Mouse (Mus musculus) testis, postnatal 14 days (tissue): ENCODE data around the gene 4933424G06Rik.
"Not testable (repeated sequence)": the region's sequence is repeated elsewhere in the genome, so short reads cannot be mapped to it uniquely, and the experiment has no call there.

ENCODE experiments used
- DNase-seq: peaks from one replicate; pipeline ENCODE4 v3.0.0; 2021; ENCODE audit warnings: low spot score

The 4933424G06Rik gene

GRCm38 (mm10) chr1:36709854-36710280 lies at the start of gene 4933424G06Rik:
TSS of gene 4933424G06Rik (plus strand) at chr1:36710149.
- peak; percentile 97 for DNase-seq

GRCm38 (mm10) chr1:36664457-36664856 lies 45.5 kb upstream of the 4933424G06Rik start:
- no peak for DNase-seq

DNA sequence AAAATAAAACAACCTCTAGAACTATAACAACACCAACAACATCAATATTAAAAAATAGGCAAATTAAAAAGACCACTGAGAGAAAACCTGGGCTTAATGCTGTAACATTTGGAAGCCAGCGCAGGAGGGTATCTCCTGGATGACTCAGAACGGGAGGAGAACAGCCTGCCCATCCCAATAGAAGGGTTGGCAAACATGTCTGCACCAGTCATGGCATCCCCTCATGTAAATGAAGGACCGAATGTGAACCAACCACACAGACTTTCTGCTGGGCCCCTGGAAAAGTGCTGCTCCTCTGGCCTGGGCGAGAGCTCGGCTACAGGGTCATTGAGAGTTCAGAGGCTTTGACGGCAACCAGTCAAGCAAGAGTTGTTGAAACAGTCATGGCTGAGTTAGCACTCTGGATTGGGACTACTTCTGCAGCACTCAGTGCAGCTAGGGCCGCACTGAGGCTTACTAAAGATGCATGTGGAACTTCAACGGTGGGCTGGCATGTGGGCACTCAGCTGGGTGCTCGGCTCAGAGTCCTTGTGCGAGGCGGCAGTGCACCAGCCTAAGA lies 44.7 kb upstream of the 4933424G06Rik start:
- no peak for DNase-seq

DNA sequence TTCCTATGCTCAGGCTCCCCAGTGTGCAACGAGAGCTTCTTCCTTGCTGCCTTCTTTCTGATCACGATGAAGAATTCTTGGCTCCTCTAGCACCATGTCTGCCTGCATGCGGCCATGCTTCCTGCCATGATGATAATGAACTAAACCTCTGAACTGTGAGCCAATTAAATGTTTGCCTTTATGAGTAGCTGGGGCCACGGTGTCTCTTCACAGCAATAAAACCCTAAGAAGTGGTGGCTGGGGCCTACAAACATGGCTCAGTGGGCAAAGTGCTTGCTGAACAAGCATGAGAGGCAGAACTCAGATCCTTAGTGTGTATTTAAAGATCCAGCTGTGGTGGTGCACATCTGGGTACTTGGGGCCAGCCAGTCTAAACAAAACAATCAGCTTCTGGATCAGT lies 44.0 kb upstream of the 4933424G06Rik start:
- no peak for DNase-seq

DNA sequence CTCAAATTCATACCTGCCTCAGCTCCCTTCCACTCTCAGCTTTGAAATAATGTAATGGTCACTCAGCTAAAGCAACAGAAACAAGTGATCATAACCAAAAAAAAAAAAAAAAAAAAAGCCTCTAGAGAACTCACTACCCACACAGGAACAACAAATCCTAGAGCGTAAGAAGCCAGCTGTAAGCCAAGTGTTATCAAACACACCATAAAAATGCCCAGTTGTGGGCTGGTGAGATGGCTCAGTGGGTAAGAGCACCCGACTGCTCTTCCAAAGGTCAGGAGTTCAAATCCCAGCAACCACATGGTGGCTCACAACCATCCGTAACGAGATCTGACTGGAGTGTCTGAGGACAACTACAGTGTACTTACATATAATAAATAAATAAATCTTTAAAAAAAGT lies 41.9 kb upstream of the 4933424G06Rik start:
- not testable (repeated sequence) for DNase-seq

- no peak for DNase-seq
Observed at GRCm38 (mm10) chr1:36670256-36670655, 39.7 kb upstream of the 4933424G06Rik start.

DNA sequence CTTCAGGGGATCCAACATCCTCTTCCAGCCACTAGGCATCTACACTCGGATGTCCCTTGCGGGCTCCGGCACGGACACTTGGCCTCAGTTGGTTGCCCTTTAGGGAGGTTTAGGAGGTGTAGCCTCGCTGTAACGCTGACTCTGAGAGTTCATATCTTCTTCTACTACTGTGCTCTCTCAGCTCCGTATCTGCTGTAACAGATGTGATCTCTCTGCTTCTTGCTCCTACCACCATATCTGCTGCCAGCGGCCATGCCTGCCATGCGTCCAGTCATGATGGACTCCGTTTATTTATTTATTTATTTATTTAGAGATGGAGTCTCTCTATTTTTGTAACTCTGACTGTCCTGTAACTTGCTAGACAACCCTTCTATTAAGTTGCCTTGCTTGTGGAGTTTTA lies 38.7 kb upstream of the 4933424G06Rik start:
- DNase-seq, result no peak

DNA sequence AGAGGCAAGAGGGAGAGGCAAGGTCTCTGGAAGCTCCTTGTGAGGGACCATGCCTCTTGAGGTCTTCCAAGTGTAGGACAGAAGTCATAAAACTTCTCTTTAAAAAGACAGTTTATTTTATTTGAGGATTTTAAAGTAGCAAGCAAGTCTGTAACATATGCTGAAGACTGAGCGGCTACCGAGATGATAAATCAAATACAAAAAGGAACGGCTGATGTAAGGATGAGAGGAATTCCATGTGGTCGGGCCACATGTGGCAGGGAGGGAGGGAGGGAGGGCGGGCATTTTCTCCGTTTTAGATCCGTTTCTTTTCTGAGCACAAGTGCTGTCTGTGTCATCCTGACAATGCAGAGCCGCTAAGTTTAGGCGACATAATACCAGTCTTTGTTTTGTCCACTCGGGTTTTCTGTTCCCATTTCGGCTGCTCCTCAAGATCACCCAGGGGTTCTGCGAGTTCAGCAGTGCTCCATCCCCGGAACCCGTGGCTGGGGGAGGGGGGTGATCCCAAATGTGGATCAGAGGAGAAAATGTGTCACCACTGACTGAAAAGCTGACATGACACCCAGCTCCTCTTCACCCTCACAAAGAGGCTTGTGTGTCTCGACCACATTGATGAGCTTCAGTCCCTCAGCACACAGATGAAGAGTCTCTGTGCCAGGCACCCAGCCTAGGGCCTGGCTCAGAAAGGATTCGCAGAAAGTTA lies 37.1 kb upstream of the 4933424G06Rik start:
- DNase-seq, result no peak

DNA sequence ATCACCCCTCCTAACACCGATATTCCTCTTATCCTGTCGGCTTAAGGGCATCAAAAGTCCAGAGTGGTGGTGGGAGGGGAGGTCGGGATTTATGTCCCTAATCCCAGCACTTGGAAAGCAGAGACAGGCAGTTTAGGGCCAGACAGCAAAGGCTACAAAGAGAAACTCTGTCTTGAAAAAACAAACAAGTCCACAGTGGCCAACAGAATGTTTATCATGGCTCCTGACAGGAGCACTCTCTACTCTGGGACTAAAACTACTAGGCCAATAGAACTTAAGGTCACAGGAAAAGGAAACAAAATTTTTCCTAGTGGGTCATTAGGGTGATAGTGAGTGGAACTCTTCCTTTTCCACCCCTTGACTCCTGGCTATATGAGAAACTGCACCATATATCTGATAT lies 35.0 kb upstream of the 4933424G06Rik start:
- no peak for DNase-seq

DNA sequence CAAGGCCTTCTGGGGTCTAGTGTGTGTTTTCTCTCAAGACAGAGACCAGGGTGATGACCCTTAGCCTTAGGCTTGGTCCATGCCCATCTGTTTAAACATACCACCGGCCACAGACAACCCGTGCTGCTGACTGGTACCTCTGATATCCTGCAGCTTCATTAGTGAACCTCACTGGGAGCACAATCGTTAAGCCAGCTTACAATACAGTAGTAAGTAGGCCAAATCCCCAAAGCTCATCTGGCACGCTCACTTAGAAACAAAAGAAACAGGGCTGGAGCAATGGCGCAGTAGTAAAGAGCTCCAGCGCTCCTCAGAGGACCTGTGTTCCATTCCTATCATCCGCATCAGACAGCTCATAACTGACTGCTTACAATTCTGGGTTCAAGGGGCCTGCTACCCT lies 29.1 kb upstream of the 4933424G06Rik start:
- DNase-seq, result no peak

DNA sequence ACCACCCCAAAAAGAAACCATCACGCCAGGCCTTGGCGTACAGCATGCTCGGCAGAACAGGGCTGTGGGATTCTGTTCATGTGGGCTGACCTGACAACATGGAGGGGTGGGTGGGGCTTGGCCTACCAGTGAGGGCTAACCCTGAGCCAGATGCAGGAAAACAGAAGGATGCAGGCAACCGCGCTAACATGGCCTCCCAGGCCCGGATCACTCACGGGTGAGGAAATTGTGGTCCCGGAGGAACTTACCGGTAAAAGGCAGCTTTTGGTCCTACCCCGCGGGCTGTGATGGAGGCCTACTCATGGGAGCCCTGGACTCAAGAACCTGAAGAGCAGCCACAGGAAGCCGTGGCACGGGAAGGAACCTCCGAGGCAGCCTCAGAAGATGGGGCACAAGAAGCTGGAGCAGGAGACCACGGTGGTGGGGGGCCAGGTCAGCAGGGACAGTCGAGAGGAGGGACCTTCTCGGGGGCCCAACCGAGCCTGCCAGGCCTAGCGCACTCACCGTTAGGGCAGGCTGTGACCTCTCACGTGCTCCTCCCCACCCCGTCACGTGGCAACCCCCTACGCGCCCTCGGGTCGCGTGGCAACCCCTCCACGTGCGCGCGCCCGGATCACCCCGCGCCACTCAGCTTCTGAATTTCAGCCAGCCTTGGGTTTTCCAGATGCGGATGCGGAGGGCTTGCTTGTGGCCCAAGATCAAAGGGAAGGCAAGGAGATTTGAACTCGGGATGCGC lies 27.2 kb upstream of the 4933424G06Rik start, which contains the start of gene Fam178b:
Gene Fam178b (minus strand): TSS at position 564 of the 736 bp plus-strand sequence.
- peak; percentile 87 for DNase-seq

DNA sequence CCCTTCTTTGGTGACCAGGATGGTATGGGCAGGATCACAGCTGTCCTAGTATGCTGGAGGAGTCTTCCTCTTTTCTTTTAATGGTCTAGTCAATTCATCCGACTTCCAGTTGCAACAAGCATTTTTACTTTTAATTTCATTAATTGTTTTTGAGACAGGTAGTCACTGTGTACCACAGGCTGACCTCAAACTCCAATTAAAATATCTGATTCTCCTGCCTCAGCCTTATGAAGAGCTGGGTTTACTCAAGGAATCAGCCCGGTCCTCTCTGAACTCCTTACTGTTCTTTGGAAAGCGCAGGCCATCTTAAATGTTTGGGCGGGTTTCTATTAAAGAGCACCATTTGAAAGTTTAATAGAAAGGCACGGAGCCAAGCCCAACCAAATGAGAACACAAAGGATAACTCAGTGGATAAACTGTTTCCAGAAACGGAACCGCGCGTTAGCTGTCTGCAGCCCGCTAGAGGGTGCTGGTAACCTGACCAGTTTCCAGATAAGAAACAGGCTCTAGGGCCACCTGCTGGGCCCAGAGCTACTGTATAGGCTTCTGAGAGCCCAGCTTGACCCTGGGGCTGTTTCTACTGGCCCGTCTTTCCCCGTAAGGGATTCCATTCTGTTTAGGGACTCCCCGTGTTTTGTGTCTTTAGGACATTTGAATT lies 26.0 kb upstream of the 4933424G06Rik start:
- peak; percentile 73 for DNase-seq

DNA sequence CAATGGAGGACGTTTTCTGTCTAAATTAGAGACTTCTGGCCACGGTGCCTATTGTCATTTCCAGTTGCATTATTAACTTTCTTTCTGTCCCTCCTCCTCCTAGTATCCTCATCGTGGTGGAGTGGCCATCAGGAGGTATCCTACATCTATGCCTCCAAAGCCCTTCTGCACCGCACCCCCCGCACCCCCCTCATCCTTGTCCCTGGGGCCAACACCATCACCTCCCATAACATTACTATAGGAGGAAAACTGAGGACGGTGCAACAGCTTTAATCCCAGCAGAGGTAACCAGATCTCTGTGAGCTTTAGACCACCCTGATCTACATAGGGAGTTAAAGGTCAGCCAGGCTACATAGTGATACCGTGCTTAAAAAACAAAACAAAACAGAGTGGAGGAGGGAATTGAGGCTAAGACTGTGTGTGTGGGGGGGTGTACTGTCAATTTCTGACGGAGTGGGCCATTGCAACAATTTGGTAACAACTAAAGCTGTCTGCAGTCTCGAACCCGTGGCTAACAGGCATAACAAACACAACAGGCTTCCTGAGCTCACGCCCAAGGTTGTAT lies 19.2 kb upstream of the 4933424G06Rik start:
- no peak for DNase-seq

DNA sequence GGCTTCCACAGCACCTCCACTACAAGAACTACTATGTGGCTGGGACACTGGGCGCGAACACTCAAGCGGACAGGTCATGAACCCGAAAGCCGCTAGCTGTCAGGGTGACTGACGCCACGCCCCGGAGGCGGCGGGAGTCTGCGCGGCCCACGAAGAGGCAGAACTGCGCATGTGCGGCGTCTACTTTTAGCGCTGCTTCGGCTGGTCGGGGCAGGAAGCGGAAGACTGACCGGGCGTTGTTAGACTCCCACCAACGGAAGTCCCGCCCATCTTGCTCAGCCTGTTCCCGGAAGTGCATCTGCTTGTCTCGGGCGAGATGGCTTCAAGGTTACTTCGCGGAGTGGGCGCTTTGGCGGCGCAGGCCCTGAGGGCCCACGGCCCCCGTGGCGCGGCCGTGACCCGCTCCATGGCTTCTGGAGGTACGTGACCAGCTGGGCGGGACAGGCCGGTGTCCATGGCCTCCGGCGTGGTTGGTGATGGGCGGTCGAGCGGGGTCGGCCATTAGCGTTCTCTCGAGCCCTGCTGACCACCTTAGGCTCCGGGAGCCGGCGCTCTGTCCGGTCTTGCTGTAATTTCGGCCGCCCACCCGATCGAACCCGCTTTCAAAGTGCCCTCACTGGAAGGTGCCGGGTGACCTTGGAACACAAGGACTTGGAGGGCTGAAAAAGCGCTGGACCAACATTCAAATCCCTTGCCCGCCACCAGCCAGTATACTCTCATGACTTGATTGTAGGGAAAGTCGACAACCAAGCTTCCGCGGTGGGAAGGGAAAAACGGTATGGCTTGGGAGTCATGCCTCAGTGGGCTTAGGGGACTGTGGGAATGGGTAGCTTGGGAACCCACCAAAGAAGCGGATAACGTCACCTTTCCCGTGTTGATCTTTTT lies 18.4 kb upstream of the 4933424G06Rik start, which contains the start of gene Cox5b:
Gene Cox5b (plus strand): TSS at position 179 of the 885 bp plus-strand sequence.
- DNase-seq, result peak; percentile 97

GRCm38 (mm10) chr1:36694871-36695270 lies 15.1 kb upstream of the 4933424G06Rik start:
- DNase-seq, result no peak

GRCm38 (mm10) chr1:36696411-36696810 lies 13.5 kb upstream of the 4933424G06Rik start:
- DNase-seq, result no peak

DNA sequence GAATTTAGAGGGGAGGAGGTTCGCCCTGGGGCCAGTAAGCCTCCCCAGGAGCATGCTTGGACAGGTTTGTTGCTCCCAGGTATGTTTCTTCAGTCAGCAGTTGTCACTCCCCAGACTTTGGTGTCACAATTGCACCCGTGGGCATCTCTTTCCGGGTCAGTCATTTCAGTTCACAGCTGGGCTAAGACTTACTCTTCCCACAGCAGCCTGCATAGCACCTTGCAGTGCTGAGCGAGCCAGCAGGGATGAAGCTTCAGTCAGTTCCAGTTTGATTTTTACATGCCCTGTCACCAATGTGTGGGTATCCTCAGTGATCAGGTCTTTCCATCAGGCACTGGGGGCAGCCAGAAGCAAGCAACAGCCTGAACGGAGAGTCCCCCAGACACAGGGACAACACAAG lies 12.9 kb upstream of the 4933424G06Rik start:
- DNase-seq, result no peak

GRCm38 (mm10) chr1:36707166-36707565 lies 2.8 kb upstream of the 4933424G06Rik start:
- no peak for DNase-seq

DNA sequence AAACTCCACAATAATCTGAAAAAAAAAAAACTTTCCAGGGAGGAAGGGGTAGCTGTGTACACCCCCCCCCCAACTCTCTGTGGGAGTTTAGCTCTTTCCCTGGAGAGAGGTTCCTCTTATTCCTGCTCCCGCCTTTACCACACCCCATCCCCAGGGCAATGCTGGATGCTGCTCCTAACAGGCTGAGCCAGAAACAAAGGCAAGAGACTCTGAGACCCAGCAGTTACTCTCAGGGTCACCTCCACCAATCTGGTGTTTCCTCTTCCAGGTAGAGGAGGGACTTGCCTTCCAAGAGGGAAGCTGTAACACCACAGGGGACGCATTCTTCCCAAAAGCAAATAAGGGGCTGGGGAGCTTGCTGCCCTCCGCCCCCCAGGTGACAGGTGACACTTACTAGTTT lies 2.2 kb upstream of the 4933424G06Rik start:
- no peak for DNase-seq

DNA sequence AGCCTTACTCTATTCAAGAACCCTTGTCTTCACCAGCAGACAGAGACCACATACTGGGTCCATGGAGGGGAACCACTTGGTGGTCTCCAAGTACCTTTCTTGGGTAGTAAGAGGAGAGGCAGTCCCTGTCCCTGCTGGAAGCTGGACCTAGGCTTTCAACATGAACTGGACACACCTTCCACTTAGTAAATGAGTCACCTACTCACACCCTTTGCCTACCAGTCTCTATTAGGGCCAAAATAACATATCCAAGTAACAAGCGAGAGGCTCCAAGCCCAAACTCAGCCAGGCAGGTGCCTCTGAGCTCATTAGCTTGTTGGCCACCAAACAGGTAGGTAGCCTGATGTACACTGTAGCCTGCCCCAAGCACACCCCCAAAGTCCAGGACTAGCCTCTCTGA lies 1.3 kb upstream of the 4933424G06Rik start:
- DNase-seq, result no peak
